28 mouse cellular contexts compared by ENCODE assay signal in genomic region chr1:175707599-175707998, GRCm38 (mm10). TPM values are rescaled to one million over a fixed set of nuclear protein-coding genes. Genes with fewer than 3 reads are reported as not detected.
DNase-seq lines count a peak whose midpoint lies in the region; ATAC-seq lines count a peak whose summit lies in the region.
"Had no signal": no experiment of that assay in that cellular context is flagged by ENCODE, and none has a peak within 500 bp of the region (broad histone marks: within the 10 kb centered on the region; RNA-seq: fewer than 3 reads in every experiment).

No protein-coding gene starts in this region.

- no peaks in the 10 kb centered on the region for H3K9me3 ChIP-seq in kidney, embryonic 15.5 days (replicated peaks)
- H3K9me3 ChIP-seq in midbrain, embryonic 11.5 days (ENCODE audit: control insufficient read depth, low read length): no peaks in the 10 kb centered on the region
- no peaks in the 10 kb centered on the region for H3K9me3 ChIP-seq in midbrain, embryonic 16.5 days (replicated peaks; ENCODE audit: control insufficient read depth, low read length, poor library complexity, severe bottlenecking)
- H3K9me3 ChIP-seq: embryonic facial prominence, embryonic 13.5 days; embryonic facial prominence, embryonic 15.5 days; forebrain, embryonic 10.5 days; forebrain, embryonic 12.5 days had no signal

- 42% methylated on average over 5 of the region's 5 CpGs for WGBS in kidney, embryonic 15.5 days
- 80% methylated on average over 5 of the region's 5 CpGs for WGBS in midbrain, embryonic 11.5 days
- 80% methylated on average over 5 of the region's 5 CpGs for WGBS in midbrain, embryonic 16.5 days

- no peak overlapping the region for H3K4me3 ChIP-seq in kidney, embryonic 15.5 days (replicated peaks)
- no peak overlapping the region for H3K4me3 ChIP-seq in midbrain, embryonic 11.5 days (ENCODE audit: low read depth, low read length)
- no peak overlapping the region for H3K4me3 ChIP-seq in midbrain, embryonic 16.5 days (ENCODE audit: low read depth, low read length)
- H3K4me3 ChIP-seq: embryonic facial prominence, embryonic 13.5 days; embryonic facial prominence, embryonic 15.5 days; erythroblast, embryonic 14.5 days; forebrain, embryonic 10.5 days; forebrain, embryonic 12.5 days had no signal

- peak; percentile 69; the same call in 1 of the 2 replicates for ATAC-seq in kidney, embryonic 15.5 days (replicated peaks; ENCODE audit: low FRiP score)
- ATAC-seq in midbrain, embryonic 11.5 days (ENCODE audit: low FRiP score): no peak
- no peak for ATAC-seq in midbrain, embryonic 16.5 days
- ATAC-seq in granulocyte monocyte progenitor cell, adult 5-6 weeks (replicated peaks; ENCODE audit: poor library complexity, severe bottlenecking): 0 out of 2 replicates have a peak, but pooled peaks have one; percentile 32
- ATAC-seq in megakaryocyte progenitor cell, adult 5-6 weeks (replicated peaks; ENCODE audit: poor library complexity): peak; percentile 35
- ATAC-seq: forebrain, embryonic 14.5 days; forebrain, embryonic 16.5 days had no signal

- no peak overlapping the region for H3K9ac ChIP-seq in kidney, embryonic 15.5 days
- no peak overlapping the region for H3K9ac ChIP-seq in midbrain, embryonic 11.5 days (ENCODE audit: low read length)
- no peak overlapping the region for H3K9ac ChIP-seq in midbrain, embryonic 16.5 days (ENCODE audit: low read depth, low read length)
- H3K9ac ChIP-seq: embryonic facial prominence, embryonic 13.5 days; embryonic facial prominence, embryonic 15.5 days; forebrain, embryonic 12.5 days had no signal

- no peaks in the 10 kb centered on the region for H3K27me3 ChIP-seq in kidney, embryonic 15.5 days
- no peaks in the 10 kb centered on the region for H3K27me3 ChIP-seq in midbrain, embryonic 11.5 days (ENCODE audit: control insufficient read depth, insufficient read depth, low read length)
- H3K27me3 ChIP-seq in midbrain, embryonic 16.5 days (ENCODE audit: control insufficient read depth, insufficient read depth, low read depth, low read length): no peaks in the 10 kb centered on the region
- H3K27me3 ChIP-seq: embryonic facial prominence, embryonic 13.5 days; embryonic facial prominence, embryonic 15.5 days; forebrain, embryonic 12.5 days had no signal

- DNase-seq in kidney, adult 8-10 months: no peak
- peak; percentile 67 for DNase-seq in midbrain, embryonic 11.5 days (ENCODE audit: low spot score, missing footprints)
- DNase-seq in cerebellum, postnatal 14 days: no peak
- DNase-seq: adrenal gland, adult 8-10 months; adrenal gland, postnatal 14 days; adrenal gland, postnatal 36 days; cerebellum, adult 11-12 months; cerebellum, adult 2 months; cerebellum, adult 9-10 months; cerebellum, postnatal 10 days; cerebellum, postnatal 36 days; embryo, embryonic 11 days had no signal

- no peak overlapping the region for H3K4me2 ChIP-seq in kidney, embryonic 15.5 days
- H3K4me2 ChIP-seq in midbrain, embryonic 11.5 days: no peak overlapping the region
- H3K4me2 ChIP-seq in midbrain, embryonic 16.5 days (ENCODE audit: low read length): no peak overlapping the region
- H3K4me2 ChIP-seq: embryonic facial prominence, embryonic 13.5 days; embryonic facial prominence, embryonic 15.5 days; forebrain, embryonic 12.5 days had no signal

- no peak overlapping the region for H3K27ac ChIP-seq in kidney, embryonic 15.5 days
- no peak overlapping the region for H3K27ac ChIP-seq in midbrain, embryonic 11.5 days (ENCODE audit: low read depth, low read length)
- no peak overlapping the region for H3K27ac ChIP-seq in midbrain, embryonic 16.5 days (ENCODE audit: low read length)
- H3K27ac ChIP-seq: embryonic facial prominence, embryonic 13.5 days; embryonic facial prominence, embryonic 15.5 days; forebrain, embryonic 10.5 days; forebrain, embryonic 12.5 days had no signal

- no peaks in the 10 kb centered on the region for H3K36me3 ChIP-seq in kidney, embryonic 15.5 days
- H3K36me3 ChIP-seq in midbrain, embryonic 11.5 days (ENCODE audit: control insufficient read depth, insufficient read depth, low read length): no peaks in the 10 kb centered on the region
- H3K36me3 ChIP-seq in midbrain, embryonic 16.5 days (ENCODE audit: control insufficient read depth, insufficient read depth, low read length): no peaks in the 10 kb centered on the region
- H3K36me3 ChIP-seq: embryonic facial prominence, embryonic 13.5 days; embryonic facial prominence, embryonic 15.5 days; forebrain, embryonic 10.5 days; forebrain, embryonic 12.5 days had no signal

- H3K4me1 ChIP-seq in kidney, embryonic 15.5 days: no peaks in the 10 kb centered on the region
- no peaks in the 10 kb centered on the region for H3K4me1 ChIP-seq in midbrain, embryonic 11.5 days (ENCODE audit: control insufficient read depth, insufficient read depth, low read length)
- no peaks in the 10 kb centered on the region for H3K4me1 ChIP-seq in midbrain, embryonic 16.5 days (ENCODE audit: control insufficient read depth, insufficient read depth, low read length)
- H3K4me1 ChIP-seq: embryonic facial prominence, embryonic 13.5 days; embryonic facial prominence, embryonic 15.5 days; forebrain, embryonic 10.5 days; forebrain, embryonic 12.5 days had no signal

RNA-seq across cellular contexts. Expression of gene Wdr64, which starts 9.2 kb away (rescaled TPM):
- 0.08 and 0.10 TPM in 2 replicates for polyA plus RNA-seq in kidney, embryonic 15.5 days (2015; fragmentation: Nextera tagmentation; extraction: Ambion mirVana)
- polyA plus RNA-seq in midbrain, embryonic 11.5 days (2014; fragmentation: Nextera tagmentation; extraction: Ambion mirVana): not detected in 2 replicates
- not detected in 2 replicates for polyA plus RNA-seq in midbrain, embryonic 16.5 days (2015; fragmentation: Nextera tagmentation; extraction: Ambion mirVana)
- not detected in 2 replicates for total RNA-seq in granulocyte monocyte progenitor cell, adult 5-6 weeks (2014; fragmentation: Nextera tagmentation)
- total RNA-seq in granulocyte monocyte progenitor cell, adult 5-6 weeks (2017): not detected in 2 replicates
- not detected in 2 replicates for total RNA-seq in megakaryocyte progenitor cell, adult 5-6 weeks (2015)
- not detected in 2 replicates for total RNA-seq in megakaryocyte progenitor cell, adult 5-6 weeks (2017)
- total RNA-seq: adrenal gland, adult 18-20 months; adrenal gland, adult 8-10 months; adrenal gland, postnatal 14 days; adrenal gland, postnatal 36 days; common myeloid progenitor, adult 5-6 weeks; MEL had no signal
- polyA plus RNA-seq: C2C12; cerebellum, adult 2 months; embryonic facial prominence, embryonic 11.5 days; embryonic facial prominence, embryonic 13.5 days; embryonic facial prominence, embryonic 15.5 days; erythroblast, embryonic 14.5 days; forebrain, embryonic 10.5 days; forebrain, embryonic 12.5 days; forebrain, embryonic 14.5 days; forebrain, embryonic 16.5 days had no signal

RNA-seq across cellular contexts. Expression of gene Chml, which starts 14.9 kb away (rescaled TPM):
- polyA plus RNA-seq in kidney, embryonic 15.5 days (2015; fragmentation: Nextera tagmentation; extraction: Ambion mirVana): 3.0 and 3.4 TPM in 2 replicates
- polyA plus RNA-seq in midbrain, embryonic 11.5 days (2014; fragmentation: Nextera tagmentation; extraction: Ambion mirVana): 6.9 and 8.0 TPM in 2 replicates
- 3.6 and 4.2 TPM in 2 replicates for polyA plus RNA-seq in midbrain, embryonic 16.5 days (2015; fragmentation: Nextera tagmentation; extraction: Ambion mirVana)
- 8.9 and 13.5 TPM in 2 replicates for total RNA-seq in granulocyte monocyte progenitor cell, adult 5-6 weeks (2014; fragmentation: Nextera tagmentation)
- total RNA-seq in granulocyte monocyte progenitor cell, adult 5-6 weeks (2017): 13.8 and 14.5 TPM in 2 replicates
- 9.6 and 11.8 TPM in 2 replicates for total RNA-seq in megakaryocyte progenitor cell, adult 5-6 weeks (2015)
- total RNA-seq in megakaryocyte progenitor cell, adult 5-6 weeks (2017): 16.4 and 17.1 TPM in 2 replicates

RNA-seq across cellular contexts. Expression of gene Opn3, which starts 15.0 kb away (rescaled TPM):
- polyA plus RNA-seq in kidney, embryonic 15.5 days (2015; fragmentation: Nextera tagmentation; extraction: Ambion mirVana): 8.1 and 9.6 TPM in 2 replicates
- polyA plus RNA-seq in midbrain, embryonic 11.5 days (2014; fragmentation: Nextera tagmentation; extraction: Ambion mirVana): 13.2 and 15.0 TPM in 2 replicates
- 8.6 and 9.8 TPM in 2 replicates for polyA plus RNA-seq in midbrain, embryonic 16.5 days (2015; fragmentation: Nextera tagmentation; extraction: Ambion mirVana)
- total RNA-seq in granulocyte monocyte progenitor cell, adult 5-6 weeks (2014; fragmentation: Nextera tagmentation): 0.13 and 1.3 TPM in 2 replicates
- 0.39 and 0.82 TPM in 2 replicates for total RNA-seq in granulocyte monocyte progenitor cell, adult 5-6 weeks (2017)
- 0.25 and 0.88 TPM in 2 replicates for total RNA-seq in megakaryocyte progenitor cell, adult 5-6 weeks (2015)
- 0.30 and 0.37 TPM in 2 replicates for total RNA-seq in megakaryocyte progenitor cell, adult 5-6 weeks (2017)
- total RNA-seq: common myeloid progenitor, adult 5-6 weeks had no signal
- polyA plus RNA-seq: erythroblast, embryonic 14.5 days had no signal

Comparison
In these comparisons a context has a peak if more than half of its experiments do, and no peak if none do; other contexts are left out.
1. ATAC-seq: peak in kidney, embryonic 15.5 days (single experiment), granulocyte monocyte progenitor cell, adult 5-6 weeks (single experiment) and megakaryocyte progenitor cell, adult 5-6 weeks (single experiment); none in midbrain, embryonic 11.5 days (single experiment) and midbrain, embryonic 16.5 days (single experiment).